Mouse (Mus musculus) thymus, postnatal 0 days (tissue): ENCODE data around the gene Timm10. TPM values are rescaled to one million over a fixed set of nuclear protein-coding genes. Genes with fewer than 3 reads are reported as not detected.

ENCODE experiments used
- DNase-seq: peaks from one replicate; pipeline ENCODE4 v3.0.0-alpha.2; 2015; ENCODE audit warnings: low spot score
- polyA plus RNA-seq: library from polyadenylated mRNA; unstranded; fragments of >200 nt; fragmentation: Nextera tagmentation; extraction: Ambion mirVana; gene quantifications from 2 replicates; pipeline ENCODE4 v1.2.1, GENCODE M21; 2015

Timm10 gene
- polyA plus RNA-seq, 1 experiment from 2014 or later, result 35.6 TPM

- peak; percentile 52 for DNase-seq
Measured at GRCm38 (mm10) chr2:84855732-84856131, 28.9 kb downstream of the Timm10 start.

DNA sequence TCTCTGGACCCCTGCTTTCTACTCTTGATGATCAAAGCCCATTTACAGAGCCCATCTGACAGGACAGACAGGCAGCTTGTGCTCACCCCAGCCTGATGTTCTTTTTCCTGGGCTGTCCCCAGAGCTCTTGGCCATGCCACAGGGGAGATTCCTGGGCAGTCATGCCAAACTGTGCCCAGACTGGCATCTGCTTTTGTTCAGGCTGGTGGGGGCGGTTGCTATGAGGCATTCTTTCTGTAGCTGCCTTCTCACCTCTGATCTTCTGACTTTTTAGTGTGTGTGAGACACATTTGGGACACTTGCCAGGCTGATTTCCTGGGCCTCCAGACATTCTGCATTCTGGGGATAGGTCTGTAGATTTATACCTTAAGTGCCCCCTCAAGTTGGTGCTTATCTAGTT lies 31.8 kb downstream of the Timm10 start:
- no peak for DNase-seq

DNA sequence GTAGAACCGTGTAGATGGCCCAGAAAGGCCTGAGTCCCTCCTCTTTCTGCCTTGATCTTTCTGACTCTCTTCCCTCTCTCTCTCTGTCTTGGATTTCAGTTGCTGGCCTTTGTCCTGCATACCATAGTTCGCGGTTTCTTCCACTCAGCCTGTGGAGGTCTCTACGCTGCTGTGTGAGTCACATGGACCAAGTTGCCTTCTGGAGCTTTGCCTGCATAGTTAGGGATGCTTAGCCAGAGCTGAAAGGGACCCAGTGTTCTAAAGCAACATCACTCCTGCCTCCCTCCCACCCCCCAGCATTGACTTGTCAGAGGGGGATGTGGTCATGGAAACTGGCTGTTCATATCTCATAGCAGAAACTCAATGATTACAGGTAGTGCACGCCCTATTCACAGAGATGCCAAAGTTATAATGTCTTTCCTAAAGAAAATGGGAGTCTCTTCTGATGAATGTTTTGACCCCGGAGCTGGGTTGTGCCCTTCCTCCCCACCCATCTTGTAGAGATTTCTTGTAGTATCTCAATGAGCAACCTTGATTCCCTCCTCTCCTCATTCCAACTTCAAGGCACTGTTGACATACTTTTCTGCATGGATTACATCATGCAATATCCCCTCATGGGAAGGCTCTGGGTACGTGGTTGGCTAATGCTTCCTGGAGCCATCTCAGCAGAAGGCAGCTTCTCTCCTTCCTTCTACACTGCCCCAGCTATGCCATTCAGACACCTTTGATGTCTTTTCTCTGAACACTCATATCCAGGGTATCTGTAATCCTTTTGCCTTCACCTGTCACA lies 33.4 kb downstream of the Timm10 start:
- DNase-seq, result no peak

DNA sequence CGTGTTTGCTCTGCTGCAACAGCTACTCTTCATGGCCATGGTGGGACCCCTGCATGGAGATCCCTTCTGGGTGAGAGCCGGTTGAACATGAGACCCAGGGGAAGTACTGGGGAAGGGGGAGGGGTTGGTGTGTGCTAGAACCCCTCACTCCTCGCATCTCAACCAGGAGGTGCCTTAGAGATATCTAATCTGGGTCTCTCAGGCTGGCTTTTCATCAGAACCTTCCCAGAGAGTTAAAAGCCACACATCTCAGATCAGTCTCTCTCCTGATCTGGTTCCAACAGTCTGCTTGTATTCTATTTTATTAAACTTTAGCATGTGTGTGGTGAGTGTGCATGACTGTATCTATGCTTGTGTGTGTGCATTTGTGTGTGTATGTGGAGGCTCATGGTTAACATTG lies 34.6 kb downstream of the Timm10 start:
- no peak for DNase-seq

DNA sequence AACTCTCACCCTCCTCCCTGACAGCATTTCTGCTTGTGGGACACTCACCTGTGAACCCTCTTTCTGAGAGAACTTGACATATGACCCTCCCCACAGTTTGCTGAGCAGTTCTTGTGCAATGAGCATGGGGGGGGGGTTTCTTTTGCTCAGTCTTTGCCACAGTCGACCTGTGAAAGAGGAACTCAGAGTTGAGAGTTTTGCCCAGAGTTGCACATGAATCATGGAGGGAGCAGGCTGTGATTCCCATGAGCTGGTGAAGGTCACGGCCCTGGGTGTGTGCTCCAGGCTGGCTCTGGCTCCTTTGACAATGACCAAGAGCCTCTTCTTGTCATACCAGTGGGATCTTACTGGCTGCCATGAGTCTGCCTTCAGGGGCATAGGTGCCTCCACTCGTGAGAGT lies 35.4 kb downstream of the Timm10 start:
- DNase-seq, result no peak

DNA sequence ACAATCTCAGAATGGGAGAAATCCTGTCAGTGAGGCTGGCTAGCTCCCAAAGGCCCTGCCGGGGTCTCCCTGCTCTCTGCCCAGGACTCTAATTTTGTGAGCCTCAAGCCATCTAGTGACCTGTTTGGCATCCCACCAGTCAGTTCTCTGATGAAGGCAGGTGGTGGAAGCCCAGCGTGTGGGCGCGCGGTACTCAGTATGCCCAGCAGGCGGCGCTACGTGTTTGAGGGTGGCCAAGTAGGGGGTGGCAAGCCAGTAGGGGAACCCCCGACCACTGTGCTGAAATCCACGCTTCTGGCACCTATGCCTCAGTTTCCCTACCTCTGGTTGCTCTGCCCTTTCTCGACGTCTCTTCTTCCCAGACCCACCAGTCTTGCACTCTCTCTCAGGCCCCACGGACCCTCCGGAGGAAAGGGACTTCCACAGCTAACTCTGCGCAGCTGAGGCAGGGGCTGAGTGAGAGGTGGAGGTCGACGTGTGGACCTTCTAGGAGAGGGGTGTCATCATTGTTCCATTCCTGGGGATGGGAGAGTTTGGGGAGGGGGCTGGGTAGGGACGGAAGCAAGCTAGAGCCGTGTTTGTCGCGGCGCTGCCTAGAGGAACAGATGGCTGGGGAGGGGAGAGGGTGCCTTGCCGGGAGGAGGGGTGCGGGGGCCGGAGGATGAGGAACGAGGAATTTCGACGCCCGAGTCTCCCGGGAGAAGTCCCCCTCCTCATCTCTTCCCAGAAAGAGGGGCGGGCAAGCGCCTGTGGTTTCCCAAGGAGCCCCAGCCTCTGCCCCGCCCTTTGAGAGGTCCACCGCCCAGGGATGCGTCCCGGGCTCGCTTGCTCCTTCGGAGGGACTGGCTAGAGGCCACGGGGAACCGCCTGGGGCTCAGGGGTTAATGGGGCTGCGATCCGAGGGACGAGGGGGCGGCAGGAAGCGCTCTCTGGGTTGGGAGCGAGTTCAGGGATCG lies 39.1 kb downstream of the Timm10 start:
- peak; percentile 40 for DNase-seq

DNA sequence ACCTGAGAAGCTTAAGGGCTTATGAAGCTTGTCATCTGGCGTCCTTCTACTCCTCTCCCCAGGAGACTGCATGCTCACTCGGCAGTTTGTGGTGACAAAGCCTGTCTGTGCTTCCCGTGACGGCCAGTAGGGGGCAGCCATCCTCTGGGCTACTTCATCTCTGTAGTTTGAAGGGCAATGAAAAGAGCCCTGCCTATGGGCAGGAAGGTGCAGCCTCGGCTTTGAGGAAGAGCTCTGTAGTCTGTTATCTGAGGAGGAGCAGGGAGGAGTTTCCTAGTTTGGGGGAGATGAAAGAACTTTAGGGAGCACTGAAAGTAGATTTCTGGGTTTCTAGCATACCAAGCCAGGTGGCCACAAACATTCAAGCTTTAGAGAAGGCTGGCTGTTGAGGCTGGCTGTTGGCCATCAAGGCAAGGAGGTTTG lies 41.7 kb downstream of the Timm10 start:
- peak; percentile 85 for DNase-seq

GRCm38 (mm10) chr2:84868977-84869376 lies 42.2 kb downstream of the Timm10 start:
- no peak for DNase-seq

DNA sequence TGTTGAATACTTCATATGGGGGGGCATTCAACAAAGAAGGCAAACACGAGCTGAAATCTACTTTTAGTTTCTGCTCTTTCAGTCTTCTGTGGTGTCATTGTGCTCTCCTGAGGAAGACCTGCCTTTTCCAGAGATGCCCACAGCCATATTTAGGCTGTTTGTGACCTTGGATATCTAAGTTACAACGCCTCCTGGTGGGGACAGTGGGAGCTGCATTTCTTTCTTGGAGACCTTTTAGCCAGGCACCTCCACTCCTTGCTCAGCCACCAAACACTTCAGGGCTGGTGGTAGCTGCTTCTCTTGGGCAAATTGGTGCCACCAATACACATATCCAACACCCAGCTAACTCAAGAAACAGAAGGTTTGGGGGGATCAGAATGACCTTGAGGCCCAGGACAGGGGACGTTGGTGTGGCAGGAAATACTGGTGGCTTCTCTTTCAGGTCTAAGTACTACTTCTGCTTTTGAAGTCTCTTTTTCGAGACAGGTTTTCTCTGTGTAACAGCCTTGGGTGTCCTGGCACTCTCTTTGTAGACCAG lies 43.9 kb downstream of the Timm10 start:
- DNase-seq, result peak; percentile 51

- DNase-seq, result no peak
Measured at GRCm38 (mm10) chr2:84872105-84872716, 45.4 kb downstream of the Timm10 start.

DNA sequence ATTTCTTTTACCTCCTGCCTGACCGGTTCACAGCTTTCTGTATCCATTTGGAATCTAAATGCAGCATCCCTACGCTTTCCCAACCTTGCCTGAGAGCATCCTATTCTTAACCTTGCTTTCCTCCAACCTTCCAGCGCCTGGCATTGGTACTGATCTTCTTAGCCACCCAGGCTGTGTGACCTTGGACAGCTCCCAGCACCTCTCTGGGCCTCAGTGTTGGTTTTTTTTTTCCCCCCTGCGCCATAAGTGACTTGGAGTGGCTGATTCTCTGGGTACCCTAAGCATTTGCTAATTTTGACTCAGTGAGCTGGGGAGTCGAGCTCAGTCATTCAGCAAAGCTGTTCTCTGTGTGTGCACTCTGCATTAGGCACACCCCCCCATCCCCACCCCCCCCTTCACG lies 49.0 kb downstream of the Timm10 start:
- DNase-seq, result no peak

Other genes with a start within 250 kb of the Timm10 start
- gene Ctnnd1, start 176.2 kb upstream of the Timm10 start, polyA plus RNA-seq, result 6.9 and 7.0 TPM in 2 replicates
- gene Btbd18, start 167.9 kb upstream of the Timm10 start, polyA plus RNA-seq, result 0.06 and 0.31 TPM in 2 replicates
- 294 and 310 TPM in 2 replicates for gene Selenoh, start 156.2 kb upstream of the Timm10 start, polyA plus RNA-seq
- not detected in 2 replicates for gene Gm28635, start 149.0 kb upstream of the Timm10 start, polyA plus RNA-seq
- gene Med19, start 148.6 kb upstream of the Timm10 start, polyA plus RNA-seq, result 32.5 and 33.3 TPM in 2 replicates
- 74.9 and 77.2 TPM in 2 replicates for gene Tmx2, start 147.9 kb upstream of the Timm10 start, polyA plus RNA-seq
- gene Zdhhc5, start 111.8 kb upstream of the Timm10 start, polyA plus RNA-seq, result 17.7 and 20.3 TPM in 2 replicates
- gene Clp1, start 99.6 kb upstream of the Timm10 start, polyA plus RNA-seq, result 55.3 and 62.1 TPM in 2 replicates
- gene Ypel4, start 92.9 kb upstream of the Timm10 start, polyA plus RNA-seq, result 0.21 and 0.27 TPM in 2 replicates
- 0.33 and 0.54 TPM in 2 replicates for gene Gm19426, start 83.3 kb upstream of the Timm10 start, polyA plus RNA-seq
- gene Serping1, start 51.6 kb upstream of the Timm10 start, polyA plus RNA-seq, result 13.8 and 16.1 TPM in 2 replicates
- 39.1 and 45.5 TPM in 2 replicates for gene Ube2l6, start 28.2 kb upstream of the Timm10 start, polyA plus RNA-seq
- 0.38 and 0.44 TPM in 2 replicates for gene Smtnl1, start 4.3 kb upstream of the Timm10 start, polyA plus RNA-seq
- 19.7 and 22.7 TPM in 2 replicates for gene Slc43a1, start 11.9 kb downstream of the Timm10 start, polyA plus RNA-seq
- gene Rtn4rl2, start 59.7 kb downstream of the Timm10 start, polyA plus RNA-seq, result 0.10 and 0.22 TPM in 2 replicates
- 29.1 and 30.0 TPM in 2 replicates for gene Slc43a3, start 109.6 kb downstream of the Timm10 start, polyA plus RNA-seq
- gene Prg2, start 153.5 kb downstream of the Timm10 start, polyA plus RNA-seq, result 3.0 and 4.2 TPM in 2 replicates
- 0.78 and 1.4 TPM in 2 replicates for gene Prg3, start 161.2 kb downstream of the Timm10 start, polyA plus RNA-seq
- gene Ssrp1, start 210.2 kb downstream of the Timm10 start, polyA plus RNA-seq, result 221 and 245 TPM in 2 replicates
- 0.30 and 0.31 TPM in 2 replicates for gene P2rx3, start 210.5 kb downstream of the Timm10 start, polyA plus RNA-seq
- gene Tnks1bp1, start 221.0 kb downstream of the Timm10 start, polyA plus RNA-seq, result 8.1 and 8.5 TPM in 2 replicates